Mouse (Mus musculus): ENCODE data around the gene Ankk1. TPM values are rescaled to one million over a fixed set of nuclear protein-coding genes. Genes with fewer than 3 reads are reported as not detected.

Ankk1 gene
- polyA plus RNA-seq, 1 experiment from 2014 or later = not detected

DNA sequence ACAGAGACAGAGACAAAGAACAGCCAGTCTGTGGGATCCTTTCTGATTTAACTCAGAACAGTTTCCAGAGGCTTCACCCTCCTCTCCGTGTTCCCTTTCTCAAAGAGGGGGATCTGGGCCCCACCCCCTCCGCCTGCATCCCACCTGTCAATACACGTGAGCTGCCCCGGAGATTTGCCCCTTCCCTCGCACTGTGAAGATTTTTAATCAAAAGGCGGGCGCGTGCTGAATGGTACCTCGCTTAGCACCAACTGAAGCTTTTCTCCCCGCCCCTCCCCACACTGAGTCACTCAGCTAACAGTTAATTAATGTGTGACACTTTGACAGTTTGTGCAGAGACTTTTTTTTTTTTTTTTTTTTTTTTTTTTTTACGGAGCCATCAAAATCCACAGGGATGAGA, 40.7 kb downstream of the Ankk1 start:
- Histone ChIP-seq H3K4me2 (ENCODE audit: low read depth, low read length) (no peak overlapping the region), H3K4me3 (ENCODE audit: low read depth, low read length) (no peak overlapping the region), H3K9ac (replicated peaks; ENCODE audit: low read length) (no peak overlapping the region), H3K27ac (replicated peaks; ENCODE audit: low read depth, low read length) (no peak overlapping the region), H3K27me3 (ENCODE audit: control insufficient read depth, insufficient read depth, low read length) (no peaks in the 10 kb centered on the region), H3K4me1 (ENCODE audit: control insufficient read depth, insufficient read depth, low read length) (no peaks in the 10 kb centered on the region), H3K36me3 (replicated peaks; ENCODE audit: control insufficient read depth, insufficient read depth, low read depth, low read length) (no peaks in the 10 kb centered on the region), H3K9me3 (replicated peaks; ENCODE audit: control insufficient read depth, low read length) (no peaks in the 10 kb centered on the region)
- no peak for ATAC-seq (replicated peaks; ENCODE audit: insufficient number of reproducible peaks, low FRiP score, low TSS enrichment, low read depth)
- DNase-seq (ENCODE audit: low spot score) = peak; percentile 3
- 27% methylated on average over 11 of the region's 11 CpGs for WGBS

DNA sequence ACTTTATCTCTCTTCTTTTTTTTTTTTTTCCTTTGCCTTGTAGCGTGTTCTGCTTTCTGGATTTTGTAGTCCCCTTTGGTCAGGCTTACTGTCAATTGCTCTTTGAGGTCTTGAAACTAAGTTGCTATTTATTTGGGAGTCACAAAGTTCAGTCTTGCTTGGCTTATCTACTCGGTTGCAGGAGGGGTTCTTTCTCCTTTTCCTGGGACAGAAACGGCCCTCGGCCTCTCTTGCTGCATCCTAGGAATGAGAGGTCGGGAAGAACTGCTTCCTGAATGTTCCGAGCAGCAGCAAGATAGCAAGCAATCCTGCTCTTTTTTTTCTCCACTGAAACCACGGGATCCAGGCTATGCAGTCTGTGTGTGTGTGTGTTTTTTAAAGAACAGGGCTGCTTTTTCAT, 41.5 kb downstream of the Ankk1 start:
- no peaks in the 10 kb centered on the region for H3K36me3 ChIP-seq (replicated peaks; ENCODE audit: control insufficient read depth, insufficient read depth, low read depth, low read length)
- H3K9me3 ChIP-seq (replicated peaks; ENCODE audit: control insufficient read depth, low read length) = no peaks in the 10 kb centered on the region
- no peaks in the 10 kb centered on the region for H3K27me3 ChIP-seq (ENCODE audit: control insufficient read depth, insufficient read depth, low read length)
- H3K4me3 ChIP-seq (ENCODE audit: low read depth, low read length) = no peak overlapping the region
- H3K4me1 ChIP-seq (ENCODE audit: control insufficient read depth, insufficient read depth, low read length) = no peaks in the 10 kb centered on the region
- H3K9ac ChIP-seq (replicated peaks; ENCODE audit: low read length) = no peak overlapping the region
- H3K4me2 ChIP-seq (ENCODE audit: low read depth, low read length) = no peak overlapping the region
- no peak for DNase-seq (ENCODE audit: low spot score)
- no peak overlapping the region for H3K27ac ChIP-seq (replicated peaks; ENCODE audit: low read depth, low read length)
- ATAC-seq (replicated peaks; ENCODE audit: insufficient number of reproducible peaks, low FRiP score, low TSS enrichment, low read depth) = no peak
- 42% methylated on average over 7 of the region's 7 CpGs for WGBS

DNA sequence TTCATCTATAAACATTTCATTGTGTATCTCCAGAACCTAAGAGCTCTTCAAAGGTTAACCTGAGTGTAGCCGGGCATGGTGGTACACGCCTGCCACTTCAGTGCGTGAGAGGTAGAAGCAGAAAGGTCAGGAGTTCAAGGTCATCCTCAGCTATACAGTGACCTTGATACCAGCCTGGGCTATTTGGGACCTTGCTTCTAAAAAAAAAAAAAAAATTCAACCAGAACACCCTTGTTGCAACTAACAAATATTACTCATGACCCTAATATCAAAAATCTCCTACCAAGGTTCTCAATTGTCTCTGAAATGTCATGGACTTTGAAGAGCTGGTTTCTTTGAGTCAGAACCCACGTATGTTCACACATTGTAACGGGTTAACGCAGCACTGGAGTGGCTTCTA, 42.0 kb downstream of the Ankk1 start:
- Histone ChIP-seq H3K27ac (replicated peaks; ENCODE audit: low read depth, low read length) (no peak overlapping the region), H3K4me1 (ENCODE audit: control insufficient read depth, insufficient read depth, low read length) (no peaks in the 10 kb centered on the region), H3K36me3 (replicated peaks; ENCODE audit: control insufficient read depth, insufficient read depth, low read depth, low read length) (no peaks in the 10 kb centered on the region), H3K4me2 (ENCODE audit: low read depth, low read length) (no peak overlapping the region), H3K9me3 (replicated peaks; ENCODE audit: control insufficient read depth, low read length) (no peaks in the 10 kb centered on the region), H3K27me3 (ENCODE audit: control insufficient read depth, insufficient read depth, low read length) (no peaks in the 10 kb centered on the region), H3K9ac (replicated peaks; ENCODE audit: low read length) (no peak overlapping the region), H3K4me3 (ENCODE audit: low read depth, low read length) (no peak overlapping the region)
- no peak for ATAC-seq (replicated peaks; ENCODE audit: insufficient number of reproducible peaks, low FRiP score, low TSS enrichment, low read depth)
- WGBS = 85% methylated on average over 6 of the region's 6 CpGs
- no peak for DNase-seq (ENCODE audit: low spot score)

DNA sequence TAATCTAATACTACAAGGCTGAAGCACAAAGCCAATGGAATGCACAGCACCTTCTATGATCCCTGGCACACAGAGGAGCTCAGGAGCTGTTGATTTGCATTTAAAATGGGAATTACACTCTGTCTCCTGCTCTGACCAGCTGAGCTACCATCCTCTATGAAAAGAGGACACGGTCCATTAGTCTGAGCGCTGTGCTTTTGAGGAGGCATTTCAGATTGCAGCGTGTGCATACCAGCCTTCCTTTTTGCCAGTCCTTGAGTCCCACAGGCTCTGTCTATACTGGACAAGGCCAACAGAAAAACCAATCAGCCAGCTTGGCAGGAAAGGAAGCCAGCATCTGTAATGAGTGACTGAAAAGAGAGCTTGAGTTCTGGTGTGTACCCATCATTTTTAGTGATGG, 42.8 kb downstream of the Ankk1 start:
- Histone ChIP-seq H3K27ac (replicated peaks; ENCODE audit: low read depth, low read length) (no peak overlapping the region), H3K36me3 (replicated peaks; ENCODE audit: control insufficient read depth, insufficient read depth, low read depth, low read length) (no peaks in the 10 kb centered on the region), H3K27me3 (ENCODE audit: control insufficient read depth, insufficient read depth, low read length) (no peaks in the 10 kb centered on the region), H3K4me1 (ENCODE audit: control insufficient read depth, insufficient read depth, low read length) (no peaks in the 10 kb centered on the region), H3K4me3 (ENCODE audit: low read depth, low read length) (no peak overlapping the region), H3K9me3 (replicated peaks; ENCODE audit: control insufficient read depth, low read length) (no peaks in the 10 kb centered on the region), H3K9ac (replicated peaks; ENCODE audit: low read length) (no peak overlapping the region), H3K4me2 (ENCODE audit: low read depth, low read length) (no peak overlapping the region)
- ATAC-seq (replicated peaks; ENCODE audit: insufficient number of reproducible peaks, low FRiP score, low TSS enrichment, low read depth) (no peak), DNase-seq (ENCODE audit: low spot score) (no peak)
- WGBS = 72% methylated on average over 3 of the region's 3 CpGs

DNA sequence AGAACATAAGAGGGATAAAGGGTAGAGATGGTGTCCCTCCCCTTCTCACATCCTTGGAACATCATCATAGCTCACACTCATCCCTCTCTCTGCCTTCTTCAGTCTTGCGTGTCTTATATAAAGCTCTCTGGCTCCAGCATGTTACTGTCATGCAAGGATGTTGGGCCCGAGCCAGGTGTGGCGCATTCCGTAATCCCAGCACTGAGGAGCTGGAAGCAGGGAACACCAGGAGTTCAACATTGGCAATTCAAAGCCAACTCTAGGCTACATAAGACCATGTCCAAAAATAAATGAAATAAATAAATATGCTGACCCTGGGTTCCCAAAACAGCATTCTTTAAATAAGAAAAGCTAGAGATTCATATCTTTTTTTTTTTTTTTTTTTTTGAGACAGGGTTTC, 46.9 kb downstream of the Ankk1 start:
- ATAC-seq (replicated peaks; ENCODE audit: insufficient number of reproducible peaks, low FRiP score, low TSS enrichment, low read depth) = no peak
- Histone ChIP-seq H3K27me3 (ENCODE audit: control insufficient read depth, insufficient read depth, low read length) (no peaks in the 10 kb centered on the region), H3K36me3 (replicated peaks; ENCODE audit: control insufficient read depth, insufficient read depth, low read depth, low read length) (no peaks in the 10 kb centered on the region), H3K9me3 (replicated peaks; ENCODE audit: control insufficient read depth, low read length) (no peaks in the 10 kb centered on the region), H3K27ac (replicated peaks; ENCODE audit: low read depth, low read length) (no peak overlapping the region), H3K4me3 (ENCODE audit: low read depth, low read length) (no peak overlapping the region), H3K4me1 (ENCODE audit: control insufficient read depth, insufficient read depth, low read length) (no peaks in the 10 kb centered on the region), H3K9ac (replicated peaks; ENCODE audit: low read length) (no peak overlapping the region), H3K4me2 (ENCODE audit: low read depth, low read length) (no peak overlapping the region)
- 93% methylated on average over 4 of the region's 4 CpGs for WGBS
- no peak for DNase-seq (ENCODE audit: low spot score)

DNA sequence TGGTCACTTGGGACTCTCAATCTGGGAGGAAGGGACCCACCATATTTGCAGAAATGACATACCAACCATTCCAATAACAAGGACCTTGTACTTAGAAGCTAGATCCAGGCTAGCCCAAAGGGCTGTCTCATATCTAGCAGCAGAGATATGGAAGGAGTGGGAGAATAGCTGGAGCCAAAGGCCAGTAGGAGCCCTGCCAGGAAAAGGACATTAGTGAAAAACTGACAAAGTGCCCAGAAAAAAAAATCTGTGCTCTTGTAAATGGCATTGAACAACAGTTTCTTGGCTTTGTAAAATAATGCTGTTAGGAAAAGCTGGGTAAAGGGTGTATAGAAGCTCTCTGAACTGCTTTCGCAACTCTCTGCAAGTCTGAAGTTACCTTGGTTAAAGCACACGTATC, 52.9 kb downstream of the Ankk1 start:
- Histone ChIP-seq H3K36me3 (replicated peaks; ENCODE audit: control insufficient read depth, insufficient read depth, low read depth, low read length) (no peaks in the 10 kb centered on the region), H3K4me2 (ENCODE audit: low read depth, low read length) (no peak overlapping the region)
- 84% methylated on average over 2 of the region's 2 CpGs for WGBS

DNA sequence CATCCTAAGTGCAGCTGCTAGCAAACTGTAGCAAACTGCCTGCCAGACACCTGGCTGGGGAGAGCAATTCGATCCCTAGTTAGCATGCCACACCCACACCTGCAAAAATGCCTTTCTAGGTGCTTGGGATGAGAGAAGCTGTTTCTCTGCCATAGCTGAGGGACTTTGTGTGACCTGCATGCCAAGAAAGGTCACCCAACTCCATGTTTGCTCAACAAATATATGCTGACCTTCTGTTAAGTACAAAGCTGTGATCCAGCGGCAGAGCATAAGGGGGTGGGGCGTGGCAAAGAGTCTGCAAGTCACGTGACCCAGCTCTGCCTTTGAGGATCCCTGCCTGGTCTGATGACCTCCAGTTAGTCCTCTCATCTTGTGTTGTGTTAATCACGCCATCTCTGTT, 61.1 kb downstream of the Ankk1 start:
- no peak overlapping the region for H3K27ac ChIP-seq (replicated peaks; ENCODE audit: low read depth, low read length)
- H3K36me3 ChIP-seq (replicated peaks; ENCODE audit: control insufficient read depth, insufficient read depth, low read depth, low read length) = no peaks in the 10 kb centered on the region
- H3K4me1 ChIP-seq (ENCODE audit: control insufficient read depth, insufficient read depth, low read length) = no peaks in the 10 kb centered on the region
- 18% methylated on average over 5 of the region's 5 CpGs for whole genome bisulfite sequencing
- ATAC-seq (replicated peaks; ENCODE audit: insufficient number of reproducible peaks, low FRiP score, low TSS enrichment, low read depth) (no peak), DNase-seq (ENCODE audit: low spot score) (peak; percentile 33)
- H3K27me3 ChIP-seq (ENCODE audit: control insufficient read depth, insufficient read depth, low read length) = no peaks in the 10 kb centered on the region
- H3K4me2 ChIP-seq (ENCODE audit: low read depth, low read length) = no peak overlapping the region
- H3K4me3 ChIP-seq (ENCODE audit: low read depth, low read length) = no peak overlapping the region
- no peaks in the 10 kb centered on the region for H3K9me3 ChIP-seq (replicated peaks; ENCODE audit: control insufficient read depth, low read length)
- H3K9ac ChIP-seq (replicated peaks; ENCODE audit: low read length) = no peak overlapping the region

More for the DNA sequence above, 52.9 kb downstream of the Ankk1 start:
- DNase-seq (ENCODE audit: low spot score) (no peak), ATAC-seq (replicated peaks; ENCODE audit: insufficient number of reproducible peaks, low FRiP score, low TSS enrichment, low read depth) (no peak)
- Histone ChIP-seq H3K9me3 (replicated peaks; ENCODE audit: control insufficient read depth, low read length) (no peaks in the 10 kb centered on the region), H3K27me3 (ENCODE audit: control insufficient read depth, insufficient read depth, low read length) (no peaks in the 10 kb centered on the region), H3K4me3 (ENCODE audit: low read depth, low read length) (no peak overlapping the region), H3K4me1 (ENCODE audit: control insufficient read depth, insufficient read depth, low read length) (no peaks in the 10 kb centered on the region), H3K9ac (replicated peaks; ENCODE audit: low read length) (no peak overlapping the region), H3K27ac (replicated peaks; ENCODE audit: low read depth, low read length) (no peak overlapping the region)

All from embryonic facial prominence, embryonic 11.5 days (tissue).